Mouse (Mus musculus): Measurements from ENCODE around the gene Bola1. TPM values are rescaled to one million over a fixed set of nuclear protein-coding genes. Genes with fewer than 3 reads are reported as not detected.
"Not testable (repeated sequence)": the region's sequence is repeated elsewhere in the genome, so short reads cannot be mapped to it uniquely, and the experiment has no call there.

Gene Bola1
- polyA plus RNA-seq (2016; fragmentation: Nextera tagmentation; extraction: Ambion mirVana) = 86.7 and 92.8 TPM in 2 replicates

- Histone ChIP-seq H3K27me3 (ENCODE audit: low read depth, poor library complexity, severe bottlenecking) (0 out of 2 replicates have a peak, but pooled peaks cover 4% of the 10 kb centered on the region), H3K4me3 (peak within 1 kb of the TSS; percentile 64), H3K9me3 (replicated peaks) (no peaks in the 10 kb centered on the region), H3K36me3 (no peaks in the 10 kb centered on the region), H3K4me1 (peaks cover 56% of the 10 kb centered on the region), H3K27ac (replicated peaks) (peak within 1 kb of the TSS; percentile 97)
- peak; percentile 79 for DNase-seq (ENCODE audit: low spot score)
- 0% methylated on average over 37 of the region's 37 CpGs for WGBS
These were observed at the start of gene Bola1, which contains the start of gene Hist2h2ab for GRCm38 (mm10) chr3:96219661-96220130. Gene Bola1 (minus strand): TSS chr3:96219709. Gene Hist2h2ab (plus strand): TSS chr3:96219865.

- peak overlapping the region; percentile 68 for H3K4me3 ChIP-seq
- not testable (repeated sequence) for H3K36me3 ChIP-seq; H3K9me3 ChIP-seq (replicated peaks); H3K27me3 ChIP-seq (ENCODE audit: low read depth, poor library complexity, severe bottlenecking)
- H3K4me1 ChIP-seq = peaks cover 26% of the 10 kb centered on the region
- under 1% methylated on average over 16 of the region's 44 CpGs for WGBS
- peak overlapping the region; percentile 96 for H3K27ac ChIP-seq (replicated peaks)
- DNase-seq (ENCODE audit: low spot score) = peak; percentile 48
These were observed 49.4 kb upstream of the Bola1 start for GRCm38 (mm10) chr3:96268776-96269378.

DNA sequence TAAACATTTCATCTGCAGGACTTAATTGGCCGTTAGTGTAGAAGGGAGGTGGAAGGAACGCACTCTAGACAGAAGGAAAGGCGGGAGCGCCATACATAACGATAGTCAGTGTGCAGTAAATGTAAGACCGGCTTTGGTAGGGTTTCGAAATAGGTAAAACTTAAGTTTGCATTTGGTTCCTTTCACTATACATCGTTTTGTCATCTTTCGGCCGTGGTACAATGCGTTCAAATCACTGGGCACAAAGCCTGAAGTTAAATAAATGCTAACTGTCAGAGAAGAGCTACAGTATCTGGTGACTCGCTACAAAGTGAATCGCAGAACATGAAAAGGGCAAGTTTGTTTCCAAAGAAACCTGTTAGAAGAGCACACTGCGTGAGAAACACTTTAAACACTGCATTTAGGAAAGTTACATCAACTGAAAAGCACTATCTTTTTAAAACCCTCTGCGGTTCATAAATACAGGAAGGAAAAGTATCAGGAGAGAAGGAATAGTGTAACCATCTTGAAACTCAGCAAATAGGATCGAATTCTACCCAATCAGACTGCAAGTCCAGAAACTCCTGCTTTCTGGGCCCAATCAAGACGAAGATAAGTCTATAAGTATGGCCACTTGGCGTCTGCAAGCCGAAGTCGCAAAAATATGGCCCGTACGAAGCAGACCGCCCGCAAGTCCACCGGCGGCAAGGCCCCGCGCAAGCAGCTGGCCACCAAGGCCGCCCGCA, 48.7 kb upstream of the Bola1 start, which contains the start of gene Hist2h3b:
Hist2h3b (plus strand) TSS at position 604 of the 725 bp plus-strand sequence.
- Histone ChIP-seq H3K4me3 (peak within 1 kb of the TSS; percentile 68), H3K4me1 (peaks cover 30% of the 10 kb centered on the region), H3K27ac (replicated peaks) (peak within 1 kb of the TSS; percentile 96), H3K9me3 (replicated peaks) (no peaks in the 10 kb centered on the region), H3K27me3 (ENCODE audit: low read depth, poor library complexity, severe bottlenecking) (no peaks in the 10 kb centered on the region), H3K36me3 (no peaks in the 10 kb centered on the region)
- WGBS = 26% methylated on average over 30 of the region's 30 CpGs
- peak; percentile 81 for DNase-seq (ENCODE audit: low spot score)

DNA sequence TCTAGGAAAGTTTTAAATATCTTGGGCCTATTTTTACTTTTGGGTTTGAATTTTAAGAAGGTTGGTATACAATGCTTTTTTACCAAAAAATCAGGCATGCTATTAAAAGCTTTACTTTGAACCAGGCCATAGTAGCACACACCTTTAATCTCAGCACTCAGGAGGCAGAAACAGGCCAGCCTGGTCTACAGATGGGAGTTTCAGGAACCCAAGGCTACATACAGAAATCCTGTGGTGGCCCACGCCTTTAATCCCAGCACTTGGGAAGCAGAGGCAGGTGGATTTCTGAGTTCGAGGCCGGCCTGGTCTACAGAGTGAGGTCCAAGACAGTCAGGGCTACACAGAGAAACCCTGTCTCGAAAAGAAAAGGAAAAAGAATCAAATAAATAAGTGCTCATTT, 48.0 kb upstream of the Bola1 start:
- peak overlapping the region; percentile 96 for H3K27ac ChIP-seq (replicated peaks)
- DNase-seq (ENCODE audit: low spot score) = no peak
- no peaks in the 10 kb centered on the region for H3K9me3 ChIP-seq (replicated peaks)
- no peaks in the 10 kb centered on the region for H3K36me3 ChIP-seq
- 83% methylated on average over 4 of the region's 4 CpGs for WGBS
- no peaks in the 10 kb centered on the region for H3K27me3 ChIP-seq (ENCODE audit: low read depth, poor library complexity, severe bottlenecking)
- H3K4me3 ChIP-seq = peak overlapping the region; percentile 51
- H3K4me1 ChIP-seq = peaks cover 35% of the 10 kb centered on the region

DNA sequence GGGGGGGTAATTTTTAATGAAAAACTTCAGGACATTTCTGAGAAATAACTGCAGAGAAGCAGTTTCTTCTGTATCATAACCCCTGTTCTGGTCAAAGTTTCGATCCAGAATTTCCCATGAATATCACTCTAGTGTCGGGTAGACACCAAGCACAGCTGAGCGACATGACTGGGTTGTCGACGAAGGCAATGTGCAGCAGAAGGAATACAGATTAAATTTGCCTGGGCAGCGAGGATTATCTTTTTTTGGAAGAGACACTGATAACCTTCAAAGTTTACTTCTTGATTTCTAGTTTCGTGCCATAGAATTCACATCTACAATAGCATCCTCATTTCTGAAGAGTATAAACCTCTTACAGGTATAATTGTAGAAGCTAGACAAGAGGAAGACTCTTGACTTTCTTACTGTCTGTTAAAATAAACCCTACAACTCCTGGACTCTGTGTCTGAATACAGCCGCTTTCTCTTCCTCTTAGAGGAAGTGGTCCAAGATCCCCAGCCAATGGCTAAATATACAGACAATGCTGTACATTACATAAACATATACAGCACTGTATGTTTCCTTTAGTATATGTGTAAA, 46.7 kb upstream of the Bola1 start:
- Histone ChIP-seq H3K27ac (replicated peaks) (peak overlapping the region; percentile 96), H3K36me3 (no peaks in the 10 kb centered on the region), H3K4me1 (peaks cover 49% of the 10 kb centered on the region), H3K27me3 (ENCODE audit: low read depth, poor library complexity, severe bottlenecking) (no peaks in the 10 kb centered on the region), H3K4me3 (no peak overlapping the region), H3K9me3 (replicated peaks) (no peaks in the 10 kb centered on the region)
- DNase-seq (ENCODE audit: low spot score) = no peak
- 91% methylated on average over 8 of the region's 8 CpGs for WGBS

DNA sequence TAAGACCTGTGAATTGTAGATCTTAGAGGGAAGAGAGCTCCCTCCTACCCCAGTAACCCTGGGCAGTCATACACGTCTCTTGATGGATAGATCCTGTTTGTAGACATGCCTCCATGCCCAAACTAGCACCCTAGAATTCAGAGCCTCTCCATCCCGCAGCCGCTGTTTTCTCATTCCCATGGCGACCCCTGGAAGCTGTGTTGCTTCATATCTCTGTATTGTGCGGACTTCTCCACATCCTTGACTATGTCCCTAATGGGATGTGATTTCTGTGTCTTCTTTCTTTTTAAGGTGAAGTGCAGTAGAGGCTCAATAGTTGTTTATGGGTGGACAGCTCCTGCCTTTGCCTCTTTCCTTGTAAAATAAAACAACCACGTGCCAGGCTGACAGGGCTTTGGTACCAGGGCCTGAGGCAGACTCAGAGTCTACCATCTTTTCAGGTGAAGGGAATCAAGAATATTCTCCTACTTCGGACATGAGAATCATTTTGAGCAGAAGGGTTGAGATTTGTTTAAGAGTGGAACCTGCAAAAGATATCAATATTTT, 45.0 kb upstream of the Bola1 start:
- peak; percentile 43 for DNase-seq (ENCODE audit: low spot score)
- WGBS = 79% methylated on average over 7 of the region's 7 CpGs
- Histone ChIP-seq H3K9me3 (replicated peaks) (no peaks in the 10 kb centered on the region), H3K4me3 (peak overlapping the region; percentile 68), H3K27me3 (ENCODE audit: low read depth, poor library complexity, severe bottlenecking) (no peaks in the 10 kb centered on the region), H3K4me1 (peaks cover 51% of the 10 kb centered on the region), H3K36me3 (no peaks in the 10 kb centered on the region), H3K27ac (replicated peaks) (peak overlapping the region; percentile 96)

GRCm38 (mm10) chr3:96263558-96264403, 44.3 kb upstream of the Bola1 start:
- Histone ChIP-seq H3K4me3 (peak overlapping the region; percentile 68), H3K9me3 (replicated peaks) (no peaks in the 10 kb centered on the region), H3K27ac (replicated peaks) (peak overlapping the region; percentile 96), H3K36me3 (no peaks in the 10 kb centered on the region), H3K4me1 (peaks cover 51% of the 10 kb centered on the region), H3K27me3 (ENCODE audit: low read depth, poor library complexity, severe bottlenecking) (no peaks in the 10 kb centered on the region)
- DNase-seq (ENCODE audit: low spot score) = peak; percentile 63
- 8% methylated on average over 27 of the region's 27 CpGs for WGBS

- H3K9me3 ChIP-seq (replicated peaks) = no peaks in the 10 kb centered on the region
- no peaks in the 10 kb centered on the region for H3K36me3 ChIP-seq
- H3K27me3 ChIP-seq (ENCODE audit: low read depth, poor library complexity, severe bottlenecking) = no peaks in the 10 kb centered on the region
- H3K4me1 ChIP-seq = peaks cover 49% of the 10 kb centered on the region
- peak; percentile 95 for DNase-seq (ENCODE audit: low spot score)
- peak within 1 kb of the TSS; percentile 96 for H3K27ac ChIP-seq (replicated peaks)
- H3K4me3 ChIP-seq = peak within 1 kb of the TSS; percentile 68
- under 1% methylated on average over 40 of the region's 40 CpGs for WGBS
These were observed 43.6 kb upstream of the Bola1 start, which contains the start of gene Hist2h4 for GRCm38 (mm10) chr3:96262979-96263550. Gene Hist2h4 (minus strand): TSS chr3:96263311.

DNA sequence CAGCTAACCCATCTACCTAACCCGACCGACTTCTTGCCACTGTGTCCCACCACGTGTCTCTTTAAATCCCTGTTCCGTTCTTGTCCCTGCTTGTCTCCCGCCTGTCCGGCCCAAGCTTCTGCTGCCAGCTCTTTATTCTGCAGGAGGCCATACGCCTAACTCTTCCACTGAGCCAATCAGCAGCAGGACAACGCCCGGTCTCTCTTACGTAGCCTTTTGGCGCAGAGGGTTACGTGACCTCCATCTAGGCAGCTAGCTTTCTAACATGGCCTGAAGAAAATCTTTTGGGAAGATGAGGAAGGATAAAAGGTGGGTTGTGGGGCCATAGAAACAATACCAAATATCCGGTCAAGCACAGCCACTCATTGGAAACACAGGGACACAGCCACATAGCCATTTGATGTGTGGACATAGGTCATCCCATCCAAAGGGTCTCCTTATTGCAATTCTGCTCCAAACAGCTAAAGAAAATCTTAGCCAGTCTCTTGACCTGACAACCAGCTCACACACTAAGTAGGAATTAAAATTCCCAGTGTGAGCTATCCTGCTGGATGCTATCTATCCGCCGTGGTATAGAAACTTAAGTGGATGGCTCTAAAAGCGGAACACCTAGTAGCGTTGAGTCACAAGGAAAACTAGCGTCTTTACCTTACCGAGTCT, 42.8 kb upstream of the Bola1 start:
- no peaks in the 10 kb centered on the region for H3K9me3 ChIP-seq (replicated peaks)
- WGBS = under 1% methylated on average over 19 of the region's 19 CpGs
- H3K4me3 ChIP-seq = peak overlapping the region; percentile 68
- no peaks in the 10 kb centered on the region for H3K36me3 ChIP-seq
- H3K27me3 ChIP-seq (ENCODE audit: low read depth, poor library complexity, severe bottlenecking) = no peaks in the 10 kb centered on the region
- H3K4me1 ChIP-seq = peaks cover 42% of the 10 kb centered on the region
- DNase-seq (ENCODE audit: low spot score) = peak; percentile 87
- peak overlapping the region; percentile 96 for H3K27ac ChIP-seq (replicated peaks)

DNA sequence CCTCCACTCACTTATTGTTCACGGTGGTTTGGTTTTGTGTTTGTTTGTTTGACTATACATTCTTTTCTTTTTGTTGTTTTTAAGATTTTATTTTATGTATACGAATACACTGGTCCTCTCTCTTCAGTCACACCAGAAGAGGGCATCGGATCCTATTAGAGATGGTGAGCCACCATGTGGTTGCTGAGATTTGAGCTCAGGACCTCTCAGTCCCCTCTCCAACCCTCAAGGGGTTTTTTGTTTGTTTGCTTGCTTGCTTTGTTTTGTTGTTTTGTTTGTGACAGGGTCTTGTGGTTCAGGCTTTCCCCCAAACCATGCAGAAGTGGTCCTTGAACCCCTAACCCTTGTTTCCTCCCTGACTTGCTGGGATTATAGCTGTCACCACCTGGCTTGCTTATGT, 42.1 kb upstream of the Bola1 start:
- H3K9me3 ChIP-seq (replicated peaks) = no peaks in the 10 kb centered on the region
- peak overlapping the region; percentile 96 for H3K27ac ChIP-seq (replicated peaks)
- peaks cover 37% of the 10 kb centered on the region for H3K4me1 ChIP-seq
- peak overlapping the region; percentile 68 for H3K4me3 ChIP-seq
- no peaks in the 10 kb centered on the region for H3K36me3 ChIP-seq
- H3K27me3 ChIP-seq (ENCODE audit: low read depth, poor library complexity, severe bottlenecking) = no peaks in the 10 kb centered on the region
- WGBS = 55% methylated on average over 3 of the region's 3 CpGs
- no peak for DNase-seq (ENCODE audit: low spot score)

- Histone ChIP-seq H3K36me3 (no peaks in the 10 kb centered on the region), H3K9me3 (replicated peaks) (no peaks in the 10 kb centered on the region), H3K27ac (replicated peaks) (peak overlapping the region; percentile 1; the same call in 1 of the 2 replicates), H3K4me3 (no peak overlapping the region), H3K27me3 (ENCODE audit: low read depth, poor library complexity, severe bottlenecking) (no peaks in the 10 kb centered on the region), H3K4me1 (peaks cover 37% of the 10 kb centered on the region)
- DNase-seq (ENCODE audit: low spot score) = no peak
- WGBS = 89% methylated on average over 5 of the region's 5 CpGs
These were observed 40.7 kb upstream of the Bola1 start for GRCm38 (mm10) chr3:96260220-96260619.

Data from midbrain, embryonic 10.5 days (tissue).